Mouse (Mus musculus) MEL (cell line): ENCODE results near the gene Vipr1.

ENCODE experiments used
- BHLHE40 ChIP-seq: IDR thresholded peaks from 2 replicates; pipeline ENCODE4 v1.6.1; 2012; ENCODE audit warnings: low read depth, mild to moderate bottlenecking, inconsistent platforms, low read length, improper control_type of control experiment, borderline replicate concordance
- CHD1 ChIP-seq: IDR thresholded peaks from 2 replicates; pipeline ENCODE4 v1.6.1; 2012; ENCODE audit warnings: low read depth, mild to moderate bottlenecking, inconsistent platforms, low read length, improper control_type of control experiment
- EP300 ChIP-seq, 2 experiments: IDR thresholded peaks; 2 replicates each; pipeline ENCODE4 v1.6.1; 2011; ENCODE audit warnings: improper control_type of control experiment in 2 of 2, low read length in 2 of 2, low read depth in 1 of 2, mild to moderate bottlenecking in 1 of 2
- GATA1 ChIP-seq: IDR thresholded peaks from 2 replicates; pipeline ENCODE4 v1.6.1; 2011; ENCODE audit warnings: low read depth, low read length, improper control_type of control experiment
- MAFK ChIP-seq: IDR thresholded peaks from 2 replicates; pipeline ENCODE4 v1.6.1; 2011; ENCODE audit warnings: low read depth, mild to moderate bottlenecking, low read length, improper control_type of control experiment, borderline replicate concordance
- MEF2A ChIP-seq: IDR thresholded peaks from 2 replicates; pipeline ENCODE4 v1.6.1; 2014; ENCODE audit warnings: low read depth, mild to moderate bottlenecking, inconsistent platforms, low read length, improper control_type of control experiment; ENCODE audit not compliant: poor library complexity, insufficient replicate concordance, severe bottlenecking; ENCODE audit errors: extremely low read depth
- POLR2A ChIP-seq, 2 experiments: IDR thresholded peaks; 2 replicates each; pipeline ENCODE4 v1.6.1; 2011 to 2012; ENCODE audit warnings: low read length in 2 of 2, mild to moderate bottlenecking in 2 of 2, control low read depth in 1 of 2, improper control_type of control experiment in 1 of 2, low read depth in 1 of 2, moderate library complexity in 1 of 2; ENCODE audit not compliant: control insufficient read depth in 1 of 2, insufficient read depth in 1 of 2, poor library complexity in 1 of 2
- POLR2AphosphoS2 ChIP-seq: IDR thresholded peaks from 2 replicates; pipeline ENCODE4 v1.6.1; 2011; ENCODE audit warnings: low read length, improper control_type of control experiment
- POLR2AphosphoS5 ChIP-seq: IDR thresholded peaks from 2 replicates; pipeline ENCODE4 v1.6.1; 2012; ENCODE audit warnings: low read depth, borderline replicate concordance, mild to moderate bottlenecking, inconsistent platforms, low read length, moderate library complexity, mixed read lengths
- RCOR1 ChIP-seq: IDR thresholded peaks from 2 replicates; pipeline ENCODE4 v1.6.1; 2012; ENCODE audit warnings: low read depth, mild to moderate bottlenecking, inconsistent platforms, low read length, improper control_type of control experiment
- ZC3H11A ChIP-seq: IDR thresholded peaks from 2 replicates; pipeline ENCODE4 v1.6.1; 2012; ENCODE audit warnings: low read depth, mild to moderate bottlenecking, inconsistent platforms, low read length, improper control_type of control experiment
- ZKSCAN1 ChIP-seq: IDR thresholded peaks from 2 replicates; pipeline ENCODE4 v1.6.1; 2012; ENCODE audit warnings: low read depth, mild to moderate bottlenecking, inconsistent platforms, low read length, improper control_type of control experiment, moderate library complexity
- ZMIZ1 ChIP-seq: IDR thresholded peaks from 2 replicates; pipeline ENCODE4 v1.6.1; 2012; ENCODE audit warnings: low read depth, mild to moderate bottlenecking, inconsistent platforms, low read length, improper control_type of control experiment, moderate library complexity

- TF ChIP-seq POLR2AphosphoS2 (no peak), MAFK (no peak), EP300 (IDR thresholded peaks at IDR 0.05; ENCODE audit: low read depth in 1 of 2, low read length in 2 of 2) (no peak), ZC3H11A (no peak), GATA1 (no peak), POLR2A (IDR thresholded peaks at IDR 0.05; ENCODE audit: control insufficient read depth in 1 of 2, insufficient read depth in 1 of 2, low read depth in 1 of 2, low read length in 2 of 2, poor library complexity in 1 of 2) (no peak), POLR2AphosphoS5 (no peak), ZKSCAN1 (no peak), RCOR1 (no peak), ZMIZ1 (no peak), CHD1 (no peak), BHLHE40 (no peak), MEF2A (no peak)
Observed at GRCm38 (mm10) chr9:121639790-121640189, 2.7 kb upstream of the Vipr1 start.
